Mouse (Mus musculus): ENCODE results near the gene Gsta4. TPM values are rescaled to one million over a fixed set of nuclear protein-coding genes. Genes with fewer than 3 reads are reported as not detected.
"Not testable (repeated sequence)": the region's sequence is repeated elsewhere in the genome, so short reads cannot be mapped to it uniquely, and the experiment has no call there.

Gsta4 gene
- total RNA-seq, 2 experiments from 2014 or later: 48.4 to 50.1 TPM

DNA sequence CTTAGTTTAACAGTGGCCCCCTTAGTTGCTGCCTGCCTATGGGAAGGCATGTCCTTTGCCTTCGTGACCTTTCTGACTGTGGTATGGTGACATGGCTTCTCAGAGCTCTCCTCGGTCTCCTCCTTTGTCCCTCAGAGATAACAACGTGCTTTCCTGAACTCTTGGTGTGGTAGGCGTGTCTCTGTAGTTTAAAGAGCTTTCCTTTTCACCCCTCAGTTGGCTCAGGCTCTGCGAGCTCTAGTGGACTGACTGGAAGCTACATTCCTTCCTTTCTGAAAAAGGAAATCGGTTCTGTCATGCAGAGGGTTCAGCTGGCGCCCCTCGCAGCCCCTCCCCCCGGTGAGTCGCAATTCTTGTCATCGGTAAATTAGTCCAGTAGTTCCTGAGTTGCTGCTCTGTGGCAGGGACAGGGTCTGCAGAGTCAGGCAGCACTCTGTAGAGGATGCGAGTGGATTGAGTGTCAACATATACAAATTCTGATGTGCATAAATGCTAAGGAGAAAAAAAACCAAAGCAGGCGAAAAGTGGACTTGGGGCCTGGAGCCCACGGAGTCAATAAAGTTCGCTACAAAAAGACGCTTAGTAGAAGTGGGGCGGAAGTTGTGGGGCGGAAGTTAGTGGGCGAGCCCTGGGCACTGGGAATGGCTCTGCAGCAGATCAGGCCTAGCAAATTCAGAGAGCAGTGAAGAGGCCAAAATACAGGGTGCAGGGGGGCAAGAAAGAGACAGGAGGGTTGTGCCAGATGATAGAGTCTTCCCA is 15.7 kb upstream of the Gsta4 start:
- H3K27ac ChIP-seq: no peak overlapping the region
- no peak overlapping the region for H3K4me3 ChIP-seq
- no peak for TF ChIP-seq CTCF (conservative IDR thresholded peaks at IDR 0.05)
- no peak for DNase-seq (ENCODE audit: low spot score in 2 of 2)

DNA sequence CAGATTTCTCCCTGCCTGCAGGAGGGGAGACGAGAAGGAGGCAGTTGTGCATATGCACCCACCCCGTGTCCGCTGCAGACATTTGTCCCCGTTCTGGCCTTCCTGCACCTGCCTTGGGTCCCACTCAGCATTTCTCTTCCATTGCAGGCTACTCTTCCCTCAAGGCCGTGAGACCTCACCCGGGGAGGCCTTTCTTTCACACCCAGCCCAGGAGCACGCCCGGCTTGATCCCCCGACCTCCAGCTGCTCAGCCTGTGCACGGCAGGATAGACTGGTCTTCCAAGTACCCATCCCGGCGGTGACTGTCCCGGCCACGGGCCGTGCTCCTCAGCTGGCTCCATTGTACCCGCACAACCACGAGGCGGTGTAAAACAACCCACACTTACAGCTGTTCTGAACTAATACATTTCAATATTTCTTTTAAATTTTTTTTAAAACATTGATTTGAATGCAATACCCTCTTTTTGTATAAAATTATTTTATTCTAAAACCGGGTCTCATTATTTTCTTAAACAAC is 15.1 kb upstream of the Gsta4 start:
- no peak for DNase-seq (ENCODE audit: low spot score in 2 of 2)
- no peak for TF ChIP-seq CTCF (conservative IDR thresholded peaks at IDR 0.05)
- Histone ChIP-seq H3K27ac (no peak overlapping the region), H3K4me3 (no peak overlapping the region)

DNA sequence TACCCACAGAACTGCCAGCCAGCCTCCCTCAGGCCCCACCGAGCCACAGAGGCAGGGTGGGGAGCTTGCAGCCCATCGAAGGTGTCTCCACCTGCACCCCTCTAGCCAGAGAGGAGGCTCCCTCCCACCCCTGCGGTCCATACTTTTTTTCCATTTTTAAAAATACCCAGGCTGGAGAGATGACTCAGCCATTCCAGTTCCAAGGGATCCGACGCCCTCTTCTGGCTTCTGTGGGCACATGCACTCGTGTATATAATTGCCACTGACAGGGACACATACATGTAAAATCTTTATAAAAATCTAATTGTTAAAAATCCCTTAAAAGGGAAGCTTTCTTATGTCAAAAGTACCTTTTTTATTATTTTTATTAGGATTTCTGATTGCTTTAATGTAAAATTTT is 13.7 kb upstream of the Gsta4 start:
- Histone ChIP-seq H3K4me3 (no peak overlapping the region), H3K27ac (no peak overlapping the region)
- no peak for DNase-seq (ENCODE audit: low spot score in 2 of 2)
- peak; percentile 56 for TF ChIP-seq CTCF (conservative IDR thresholded peaks at IDR 0.05)

DNA sequence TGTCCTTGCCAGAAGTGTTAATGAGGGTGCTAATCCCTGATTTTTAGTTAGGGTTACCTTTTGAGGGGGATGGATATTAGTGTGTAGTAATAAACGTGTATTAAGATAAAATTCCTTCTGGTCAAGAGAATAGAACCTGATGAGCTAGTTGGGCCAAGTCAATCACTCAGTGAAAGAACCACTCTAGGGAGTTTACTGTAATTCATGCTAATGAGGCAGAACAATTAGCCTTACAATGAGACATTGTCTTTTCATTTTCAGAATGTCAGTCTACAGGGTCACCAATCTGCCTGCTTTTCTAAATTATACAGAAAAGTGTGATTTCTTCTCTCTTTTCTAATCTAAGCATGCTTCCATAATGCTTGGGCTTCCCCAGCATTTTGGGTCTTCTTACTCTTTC is 8.6 kb upstream of the Gsta4 start:
- Histone ChIP-seq H3K4me3 (no peak overlapping the region), H3K27ac (no peak overlapping the region)
- TF ChIP-seq CTCF (conservative IDR thresholded peaks at IDR 0.05): no peak
- DNase-seq (ENCODE audit: low spot score in 2 of 2): no peak

DNA sequence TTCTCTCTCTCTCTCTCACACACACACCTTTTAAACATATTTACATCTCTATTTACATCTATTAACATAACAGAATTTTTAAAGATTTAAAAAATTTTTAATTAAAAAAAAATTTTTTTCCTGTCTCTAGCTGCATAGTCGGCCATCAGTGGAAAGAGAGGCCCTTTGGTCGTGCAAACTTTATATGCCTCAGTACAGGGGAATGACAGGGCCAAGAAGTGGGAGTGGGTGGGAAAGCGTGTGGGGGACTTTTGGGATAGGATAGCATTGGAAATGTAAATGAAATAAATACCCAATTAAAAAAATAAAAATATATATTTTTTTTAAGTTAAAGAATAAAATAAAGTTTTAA is 7.7 kb upstream of the Gsta4 start:
- peak overlapping the region; percentile 55; the same call in 1 of the 2 replicates for H3K27ac ChIP-seq
- not testable (repeated sequence) for H3K4me3 ChIP-seq; DNase-seq (ENCODE audit: low spot score in 2 of 2)

DNA sequence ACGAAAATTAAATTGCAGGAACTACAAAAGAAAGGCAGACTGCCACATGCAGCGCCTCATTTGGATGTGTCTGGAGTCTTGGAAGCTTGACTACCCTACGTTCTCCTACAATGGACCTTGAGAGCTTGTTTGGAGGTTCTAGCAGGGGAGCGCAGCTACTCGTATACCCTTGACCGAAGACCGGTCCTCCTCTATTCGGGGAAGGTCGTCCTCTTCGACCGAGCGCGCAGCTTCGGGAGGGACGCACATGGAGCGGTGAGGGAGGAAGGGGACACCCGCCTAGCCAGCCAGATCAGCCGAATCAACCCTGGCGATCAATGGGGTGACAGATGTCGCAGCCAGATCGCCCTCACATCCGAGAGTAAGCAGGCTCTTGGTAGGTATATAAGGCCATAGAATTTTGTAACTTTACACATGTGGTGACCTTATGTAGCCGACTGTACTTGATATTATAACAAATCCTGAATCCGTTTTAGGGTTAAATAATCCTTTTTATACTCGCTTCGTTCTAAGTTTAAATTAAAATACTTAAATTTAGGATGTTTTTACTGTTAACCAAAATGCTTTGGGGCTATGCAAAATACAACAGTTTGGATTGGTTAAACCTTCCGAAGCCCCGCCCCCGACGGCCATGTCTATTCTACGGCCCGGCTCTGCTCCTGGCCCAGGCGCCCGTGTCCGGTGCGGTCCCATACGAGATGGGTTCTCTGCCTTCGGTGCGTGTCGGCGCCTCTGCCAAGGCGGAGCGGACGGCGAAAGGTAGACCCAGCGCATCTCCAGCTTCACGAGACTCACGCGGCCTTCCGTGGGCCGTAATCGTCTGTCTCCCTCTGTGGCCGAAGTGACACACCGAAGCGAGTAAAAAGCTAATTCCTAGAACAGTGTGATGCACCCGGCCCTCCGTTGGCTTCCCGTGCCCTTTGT is 7.0 kb upstream of the Gsta4 start:
- Histone ChIP-seq H3K4me3 (peak overlapping the region; percentile 93), H3K27ac (peak overlapping the region; percentile 99)
- TF ChIP-seq CTCF (conservative IDR thresholded peaks at IDR 0.05): no peak
- peak; percentile 94 to 95 for DNase-seq (ENCODE audit: low spot score in 2 of 2)

DNA sequence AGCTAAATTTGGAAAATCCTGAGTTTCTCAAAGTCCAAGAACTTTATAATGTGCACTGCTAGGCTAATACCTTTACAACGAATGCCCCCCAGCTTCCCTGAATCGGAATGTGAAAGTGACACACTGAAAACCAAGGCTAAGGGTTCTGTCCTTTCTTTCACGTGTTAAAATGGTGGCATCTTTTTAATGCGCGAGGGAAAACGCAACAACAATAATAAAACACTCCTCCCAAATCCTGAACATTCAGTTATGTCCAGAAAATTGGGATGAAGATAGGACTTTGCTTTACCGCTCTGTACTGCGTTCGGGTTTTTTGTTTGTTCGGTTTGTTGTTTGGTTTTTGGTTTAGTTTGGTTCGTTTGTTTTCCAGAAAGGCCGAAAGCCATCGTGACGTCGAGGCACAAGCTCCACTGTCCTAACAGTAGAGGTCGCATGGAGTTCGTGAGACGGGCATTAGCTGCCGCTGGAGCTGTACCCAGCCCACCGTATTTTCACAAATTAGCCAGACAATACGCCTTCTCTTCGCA is 6.3 kb upstream of the Gsta4 start:
- H3K4me3 ChIP-seq: peak overlapping the region; percentile 93
- H3K27ac ChIP-seq: peak overlapping the region; percentile 99
- peak; percentile 50 to 57 for DNase-seq (ENCODE audit: low spot score in 2 of 2)
- peak; percentile 72 for TF ChIP-seq CTCF (conservative IDR thresholded peaks at IDR 0.05)

DNA sequence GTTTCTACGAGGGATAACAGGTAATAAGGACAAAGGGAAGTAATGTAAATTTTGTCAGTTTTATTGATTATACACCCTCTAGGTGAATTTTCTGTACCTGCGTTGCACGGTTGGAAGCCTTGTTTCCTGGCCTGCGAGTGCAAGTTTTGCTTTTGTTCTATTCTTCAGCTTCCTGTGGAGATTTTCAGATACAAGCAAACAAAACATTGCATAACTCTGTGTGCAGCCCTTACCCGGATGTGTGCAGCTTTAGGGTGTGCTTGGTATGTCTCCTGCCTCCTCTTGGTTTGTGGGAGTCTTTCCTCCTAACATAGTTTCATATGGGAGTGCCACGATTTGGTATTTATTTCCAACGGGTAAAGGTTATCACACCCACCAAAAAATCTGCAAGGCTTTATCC is 5.7 kb upstream of the Gsta4 start:
- peak overlapping the region; percentile 99 for H3K27ac ChIP-seq
- no peak for TF ChIP-seq CTCF (conservative IDR thresholded peaks at IDR 0.05)
- peak overlapping the region; percentile 93 for H3K4me3 ChIP-seq
- no peak for DNase-seq (ENCODE audit: low spot score in 2 of 2)

DNA sequence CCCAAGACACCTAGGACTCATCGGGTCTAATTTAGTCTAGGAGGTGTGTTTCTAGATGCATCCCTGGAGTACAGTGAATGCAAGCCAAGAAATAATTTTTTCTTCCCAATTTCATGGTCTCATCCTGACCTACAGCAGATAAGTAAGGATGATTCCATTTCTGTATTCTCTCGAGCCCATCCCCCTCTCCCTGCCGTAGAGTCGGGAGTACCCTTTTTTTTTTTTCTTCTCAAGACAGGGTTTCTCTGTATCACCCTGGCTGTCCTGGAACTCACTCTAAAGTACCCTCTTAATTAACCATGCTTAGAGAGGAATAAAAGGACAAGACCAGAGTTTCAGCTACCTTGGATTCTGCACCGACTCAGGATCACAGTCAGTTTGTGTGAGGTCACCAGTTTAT is 4.4 kb upstream of the Gsta4 start:
- Histone ChIP-seq H3K27ac (no peak overlapping the region), H3K4me3 (no peak overlapping the region)
- DNase-seq (ENCODE audit: low spot score in 2 of 2): no peak
- no peak for TF ChIP-seq CTCF (conservative IDR thresholded peaks at IDR 0.05)

DNA sequence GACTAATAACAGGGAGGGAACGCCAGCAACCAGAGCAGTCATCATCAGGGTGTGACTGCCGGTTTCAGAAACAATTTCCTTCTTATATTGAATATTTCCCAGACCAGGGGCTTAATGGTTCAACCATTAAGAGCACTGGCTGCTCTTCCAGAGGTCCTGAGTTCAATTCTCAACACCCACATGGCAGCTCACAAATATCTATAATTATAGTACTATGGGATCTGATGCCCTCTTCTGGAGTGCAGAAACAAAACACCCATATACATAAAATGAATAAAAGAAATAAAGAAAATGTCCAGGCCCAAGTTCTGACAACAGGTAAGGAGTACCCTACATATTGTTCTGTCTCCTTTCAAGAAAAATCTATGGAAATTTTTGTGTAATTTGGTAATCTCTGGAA is 3.5 kb upstream of the Gsta4 start:
- H3K27ac ChIP-seq: no peak overlapping the region

DNA sequence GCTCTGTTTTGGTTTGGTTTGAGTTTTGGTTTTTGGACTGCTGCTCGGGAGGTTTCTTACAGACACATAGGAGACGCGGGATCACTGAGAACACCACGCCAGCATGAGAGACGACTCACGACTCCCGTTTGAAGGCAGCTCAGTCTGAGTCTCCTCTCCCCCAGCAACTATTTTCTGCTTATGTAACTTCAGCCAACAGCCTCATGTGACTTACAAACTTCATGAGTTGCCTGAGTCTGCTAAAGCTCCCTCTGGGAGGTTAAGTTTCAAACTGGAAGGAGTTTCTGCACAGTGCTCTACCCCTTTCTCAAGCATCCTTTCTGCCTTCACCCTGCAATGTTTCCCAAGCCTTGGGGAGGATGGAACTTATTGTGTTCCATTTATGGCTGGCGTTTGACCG is 3.1 kb downstream of the Gsta4 start:
- no peak for TF ChIP-seq CTCF (conservative IDR thresholded peaks at IDR 0.05)
- DNase-seq (ENCODE audit: low spot score in 2 of 2): no peak
- Histone ChIP-seq H3K4me3 (no peak overlapping the region), H3K27ac (no peak overlapping the region)

More for the DNA sequence above, 3.5 kb upstream of the Gsta4 start:
- TF ChIP-seq CTCF (conservative IDR thresholded peaks at IDR 0.05): peak; percentile 51
- DNase-seq (ENCODE audit: low spot score in 2 of 2): no peak
- no peak overlapping the region for H3K4me3 ChIP-seq

DNA sequence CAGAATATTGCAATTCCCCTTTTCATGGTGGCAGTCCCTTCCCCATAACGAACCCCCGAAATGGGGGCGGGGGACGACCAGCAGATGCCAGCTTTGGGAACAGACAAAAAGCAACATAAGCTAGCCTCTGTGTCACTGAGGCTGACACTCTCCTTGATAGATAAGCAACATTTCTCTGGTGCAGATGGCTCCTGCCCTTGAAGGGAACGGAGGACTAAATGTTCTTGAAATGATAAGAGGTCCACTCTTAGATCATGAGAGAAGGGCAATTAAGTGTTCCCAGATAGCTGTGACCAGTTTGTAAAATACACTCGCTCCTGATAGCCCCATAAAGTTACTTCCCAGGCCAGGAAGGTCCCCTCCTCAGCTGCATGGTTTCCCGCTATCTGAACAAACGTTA is 6.3 kb downstream of the Gsta4 start:
- DNase-seq (ENCODE audit: low spot score in 2 of 2): no peak
- Histone ChIP-seq H3K4me3 (no peak overlapping the region), H3K27ac (no peak overlapping the region)
- no peak for TF ChIP-seq CTCF (conservative IDR thresholded peaks at IDR 0.05)
